Comparison of ENCODE assay signal across 8 mouse cellular contexts in genomic region chr9:60895486-60896110, GRCm38 (mm10).
DNase-seq lines count a peak whose midpoint lies in the region; ATAC-seq and TF ChIP-seq lines count a peak whose summit lies in the region.

No protein-coding gene starts in this region.

- 49% methylated on average over 8 of the region's 8 CpGs for WGBS in lung, adult 2 months

- H3K9ac ChIP-seq in ES-E14 (ENCODE audit: insufficient read depth, low read depth, low read length, poor library complexity, severe bottlenecking): no peak overlapping the region

- no peaks in the 10 kb centered on the region for H3K36me3 ChIP-seq in ES-E14 (ENCODE audit: control insufficient read depth, insufficient read depth, low read length, poor library complexity, severe bottlenecking)

- TF ChIP-seq POLR2A in lung, adult 2 months (IDR thresholded peaks at IDR 0.05; ENCODE audit: borderline replicate concordance, extremely low read depth, low read depth, low read length): no peak

- intact Hi-C loops in gastrocnemius, adult 2 months (cut with DNase I): loop anchor here (10.0 kb wide), 1 partner anchor 999 kb away; no protein-coding TSS in a partner anchor

- no peaks in the 10 kb centered on the region for H3K9me3 ChIP-seq in ES-E14 (ENCODE audit: control insufficient read depth, insufficient read depth, low read depth, low read length)

- H3K4me3 ChIP-seq in ES-E14 (ENCODE audit: insufficient read depth in 1 of 2, low read depth in 1 of 2, low read length in 2 of 2, poor library complexity in 1 of 2, severe bottlenecking in 1 of 2): no peak overlapping the region
- H3K4me3 ChIP-seq in gastrocnemius, adult 2 months: no peak overlapping the region
- H3K4me3 ChIP-seq in lung, adult 2 months (replicated peaks; ENCODE audit: extremely low read depth, low read depth, low read length): no peak overlapping the region

- ATAC-seq in megakaryocyte, adult 5-6 weeks (ENCODE audit: poor library complexity, severe bottlenecking): no peak

- DNase-seq in 3134 (ENCODE audit: extremely low read depth, insufficient read length, low spot score) (peak; percentile 21), ES-E14 (ENCODE audit: low read depth, low spot score) (no peak)
- peak; percentile 72 to 81 for DNase-seq in cerebellum, postnatal 25 days
- peak; percentile 49 for DNase-seq in gastrocnemius, adult 2 months
- peak; percentile 71 for DNase-seq in kidney, postnatal 25 days
- no peak for DNase-seq in lung, adult 2 months
- DNase-seq in retina, adult 2 months (ENCODE audit: low read depth, low spot score): peak; percentile 45

- in situ Hi-C loops in ES-E14 (cut with MboI; ENCODE audit: low sequenced_read_pairs in 2 of 2, unreplicated experiment in 2 of 2): no loop called here

- H3K27ac ChIP-seq in ES-E14 (ENCODE audit: insufficient read depth, low read depth, low read length, poor library complexity, severe bottlenecking): no peak overlapping the region
- H3K27ac ChIP-seq in gastrocnemius, adult 2 months: no peak overlapping the region

- no peaks in the 10 kb centered on the region; a peak in 1 of 4 replicates for H3K4me1 ChIP-seq in ES-E14 (ENCODE audit: control insufficient read depth in 2 of 2, insufficient read depth in 2 of 2, low read length in 2 of 2, poor library complexity in 1 of 2)
- H3K4me1 ChIP-seq in lung, adult 2 months (ENCODE audit: control insufficient read depth, insufficient read depth, low read length): no peaks in the 10 kb centered on the region

- peak; percentile 68 for TF ChIP-seq CTCF in gastrocnemius, adult 2 months (IDR thresholded peaks at IDR 0.05)
- peak; percentile 76 for TF ChIP-seq CTCF in lung, adult 2 months (IDR thresholded peaks at IDR 0.05; ENCODE audit: insufficient read depth, low read length)

TF ChIP-seq in ES-E14, 5 proteins besides CTCF, POLR2A, EP300 and RAD21:
- peak; percentile 41; the same call in 1 of the 2 replicates for TF ChIP-seq ZC3H11A (IDR thresholded peaks at IDR 0.05; ENCODE audit: borderline replicate concordance, low read depth, low read length)
- TF ChIP-seq CHD2 (IDR thresholded peaks at IDR 0.05; ENCODE audit: low read depth, low read length): no peak
- TF ChIP-seq MAFK (IDR thresholded peaks at IDR 0.05; ENCODE audit: insufficient read depth, low read depth, low read length): no peak

Comparison
In these comparisons a context has a peak if more than half of its experiments do, and no peak if none do; other contexts are left out.
1. DNase-seq: peak in 3134 (single experiment), cerebellum, postnatal 25 days (2 of 2), gastrocnemius, adult 2 months (single experiment), kidney, postnatal 25 days (2 of 2) and retina, adult 2 months (single experiment); none in ES-E14 (single experiment) and lung, adult 2 months (single experiment).